Mouse (Mus musculus) liver, embryonic 16.5 days (tissue): ENCODE data around the gene Mrc2. TPM values are rescaled to one million over a fixed set of nuclear protein-coding genes. Genes with fewer than 3 reads are reported as not detected.

ENCODE experiments used
- ATAC-seq: fragments of 200-750 bp; cut with Nextera tagmentation; 2 replicates; pipeline ENCODE4 v1.8.0; 2017; ENCODE audit warnings: low read depth, mild to moderate bottlenecking, moderate number of reproducible peaks, moderate library complexity
- H3K27ac ChIP-seq: fragments of 300-500 bp; sonication (generic); 2 replicates; pipeline ENCODE4 v1.5.1; 2014; ENCODE audit warnings: mild to moderate bottlenecking, low read length
- H3K27me3 ChIP-seq: fragments of 300-500 bp; sonication (generic); 2 replicates; pipeline ENCODE4 v1.6.1; 2014; ENCODE audit warnings: low read depth, low read length, mixed read lengths; ENCODE audit not compliant: control insufficient read depth, insufficient read depth
- H3K36me3 ChIP-seq: fragments of 300-500 bp; sonication (generic); 2 replicates; pipeline ENCODE4 v1.6.1; 2014; ENCODE audit warnings: mild to moderate bottlenecking; ENCODE audit not compliant: control insufficient read depth, insufficient read depth
- H3K4me1 ChIP-seq: fragments of 300-500 bp; sonication (generic); 2 replicates; pipeline ENCODE4 v1.6.1; 2014; ENCODE audit warnings: low read depth, low read length, mixed read lengths; ENCODE audit not compliant: control insufficient read depth
- H3K4me2 ChIP-seq: fragments of 300-500 bp; sonication (generic); 2 replicates; pipeline ENCODE4 v1.6.1; 2014; ENCODE audit warnings: low read depth, low read length, mixed read lengths
- H3K4me3 ChIP-seq: fragments of 300-500 bp; sonication (generic); 2 replicates; pipeline ENCODE4 v1.5.1; 2014; ENCODE audit warnings: low read depth, mild to moderate bottlenecking, low read length
- H3K9ac ChIP-seq: fragments of 300-500 bp; sonication (generic); 2 replicates; pipeline ENCODE4 v1.6.1; 2014; ENCODE audit warnings: low read depth, low read length
- H3K9me3 ChIP-seq: fragments of 300-500 bp; sonication (generic); replicated peaks from 2 replicates; pipeline ENCODE4 v1.6.1; 2016; ENCODE audit warnings: low read length; ENCODE audit not compliant: control insufficient read depth
- WGBS: fragments of 180-500 bp; shearing (Covaris S2); extraction: QIAGEN DNeasy Blood & Tissue Kit; methylation state at CpG from one replicate; pipeline ENCODE4 v1.1.7; 2014; ENCODE audit not compliant: insufficient replicate concordance; 5-methylcytosine and 5-hydroxymethylcytosine counted together
- polyA plus RNA-seq: library from polyadenylated mRNA; unstranded; fragments of >200 nt; fragmentation: Nextera tagmentation; extraction: Ambion mirVana; gene quantifications from 2 replicates; pipeline ENCODE4 v1.2.1, GENCODE M21; 2015

Mrc2 gene
- polyA plus RNA-seq, 1 experiment from 2014 or later, result 0.63 TPM

DNA sequence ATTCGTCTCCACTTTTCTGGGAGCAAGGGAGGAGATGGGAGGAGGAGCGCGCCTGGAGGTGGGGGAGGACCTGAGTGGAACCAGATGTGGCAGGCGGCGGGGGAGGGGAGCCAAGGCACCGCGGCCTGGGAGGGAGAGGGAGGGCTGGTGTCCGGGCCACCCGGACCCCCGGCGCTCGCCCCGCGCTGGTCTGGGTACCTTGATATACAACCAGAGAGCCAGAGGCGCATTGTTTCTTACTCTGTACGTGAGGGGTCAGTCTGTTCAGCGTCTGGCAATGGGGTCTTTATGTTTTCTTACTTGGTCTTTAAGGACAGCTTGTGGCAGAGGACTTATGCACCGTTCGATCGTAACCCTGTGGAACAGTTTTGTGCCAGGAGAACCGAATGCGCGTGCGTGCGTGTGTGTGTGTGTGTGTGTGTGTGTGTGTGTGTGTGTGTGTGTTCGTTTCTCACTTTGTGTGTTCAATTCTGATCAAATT, 698 bp downstream of the Mrc2 start:
- Histone ChIP-seq H3K27me3 (peaks cover 50% of the 10 kb centered on the region), H3K4me3 (peak overlapping the region; percentile 16; the same call in 1 of the 2 replicates), H3K27ac (no peak overlapping the region), H3K9ac (no peak overlapping the region), H3K9me3 (no peaks in the 10 kb centered on the region), H3K4me2 (0 out of 2 replicates have a peak overlapping the region, but pooled peaks have one; percentile 37), H3K36me3 (no peaks in the 10 kb centered on the region), H3K4me1 (no peaks in the 10 kb centered on the region)
- 2% methylated on average over 26 of the region's 26 CpGs for WGBS
- ATAC-seq, result no peak

DNA sequence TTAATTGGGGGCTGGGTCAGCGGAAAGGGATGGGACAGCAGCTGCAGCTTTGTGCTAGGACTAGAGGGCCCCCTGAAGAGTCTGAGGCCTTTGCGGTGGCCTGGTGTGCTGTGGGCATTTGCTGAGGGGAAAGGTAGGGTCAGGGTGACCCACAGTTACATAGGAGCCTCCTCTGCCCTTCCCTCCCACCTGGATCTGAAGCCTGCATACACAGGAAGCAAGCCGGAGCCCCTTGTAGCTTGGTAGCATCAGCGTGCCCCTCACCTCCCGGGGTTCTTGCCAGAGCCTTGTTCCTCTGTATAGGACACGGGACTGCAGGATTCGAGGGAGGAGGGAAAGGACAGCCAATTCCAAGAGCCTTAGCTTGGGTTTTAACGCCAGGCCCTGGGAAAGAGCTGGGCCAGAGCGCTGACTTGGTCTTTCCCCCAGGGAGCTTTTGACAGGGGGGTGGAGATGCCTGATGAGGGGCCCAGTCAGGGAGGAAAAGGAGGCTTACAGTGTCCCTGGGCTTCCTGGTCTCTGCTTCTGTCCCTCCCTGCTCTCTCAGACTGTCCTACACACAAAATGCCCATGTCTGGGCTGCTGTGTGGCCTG, 1.6 kb downstream of the Mrc2 start:
- WGBS, result 12% methylated on average over 9 of the region's 9 CpGs
- no peaks in the 10 kb centered on the region for H3K36me3 ChIP-seq
- peaks cover 50% of the 10 kb centered on the region for H3K27me3 ChIP-seq
- no peak overlapping the region for H3K27ac ChIP-seq
- H3K9me3 ChIP-seq, result no peaks in the 10 kb centered on the region
- H3K4me3 ChIP-seq, result no peak overlapping the region
- no peak for ATAC-seq
- H3K4me1 ChIP-seq, result no peaks in the 10 kb centered on the region
- no peak overlapping the region for H3K4me2 ChIP-seq
- no peak overlapping the region for H3K9ac ChIP-seq

DNA sequence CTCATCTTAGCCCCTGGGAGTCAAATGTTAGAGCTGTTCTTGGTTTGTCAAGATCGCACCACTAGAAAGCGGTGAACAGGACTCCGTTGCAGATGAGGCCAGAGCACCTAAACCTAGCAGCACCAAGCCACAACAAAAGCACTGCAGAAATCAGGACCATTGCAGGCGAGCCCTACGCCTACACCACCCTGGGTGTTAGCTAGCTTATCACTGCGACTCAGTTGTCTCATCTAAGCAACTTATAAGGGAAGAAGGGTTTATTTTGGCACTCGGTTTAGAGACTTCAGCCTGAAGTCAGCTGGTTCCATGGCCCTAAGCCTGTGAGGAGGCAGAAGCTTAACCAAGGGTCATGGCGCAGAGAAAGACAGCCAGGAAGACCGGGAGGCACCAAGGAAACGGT, 3.6 kb downstream of the Mrc2 start:
- no peak overlapping the region for H3K9ac ChIP-seq
- ATAC-seq, result no peak
- H3K4me3 ChIP-seq, result no peak overlapping the region
- H3K4me2 ChIP-seq, result no peak overlapping the region
- H3K9me3 ChIP-seq, result no peaks in the 10 kb centered on the region
- peaks cover 42% of the 10 kb centered on the region for H3K27me3 ChIP-seq
- no peaks in the 10 kb centered on the region for H3K36me3 ChIP-seq
- no peak overlapping the region for H3K27ac ChIP-seq
- no peaks in the 10 kb centered on the region for H3K4me1 ChIP-seq
- 50% methylated on average over 10 of the region's 10 CpGs for WGBS

DNA sequence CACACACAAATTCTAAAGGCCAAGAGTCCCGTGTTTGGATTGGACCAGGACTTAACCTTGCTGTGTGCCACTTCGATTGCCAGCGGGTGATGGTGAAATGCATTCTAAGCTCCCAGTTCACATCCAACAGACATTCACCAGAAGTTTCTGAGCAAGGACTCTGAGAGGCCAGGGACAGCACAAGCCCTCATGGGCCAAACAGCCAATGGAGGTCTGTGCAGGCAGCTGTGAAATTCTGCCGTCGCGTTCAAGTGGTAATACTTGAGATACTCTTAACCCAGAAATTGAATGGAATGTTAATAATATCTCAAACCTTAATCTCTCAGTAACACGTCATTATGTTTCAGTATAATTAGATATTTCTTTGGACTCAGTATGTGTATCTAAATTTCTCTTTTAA, 17.8 kb downstream of the Mrc2 start:
- WGBS, result 82% methylated on average over 7 of the region's 7 CpGs
- no peak overlapping the region for H3K4me2 ChIP-seq
- H3K27ac ChIP-seq, result no peak overlapping the region
- H3K4me3 ChIP-seq, result no peak overlapping the region
- no peaks in the 10 kb centered on the region for H3K9me3 ChIP-seq
- H3K4me1 ChIP-seq, result no peaks in the 10 kb centered on the region
- no peak for ATAC-seq
- no peaks in the 10 kb centered on the region for H3K36me3 ChIP-seq
- no peak overlapping the region for H3K9ac ChIP-seq
- H3K27me3 ChIP-seq, result no peaks in the 10 kb centered on the region

DNA sequence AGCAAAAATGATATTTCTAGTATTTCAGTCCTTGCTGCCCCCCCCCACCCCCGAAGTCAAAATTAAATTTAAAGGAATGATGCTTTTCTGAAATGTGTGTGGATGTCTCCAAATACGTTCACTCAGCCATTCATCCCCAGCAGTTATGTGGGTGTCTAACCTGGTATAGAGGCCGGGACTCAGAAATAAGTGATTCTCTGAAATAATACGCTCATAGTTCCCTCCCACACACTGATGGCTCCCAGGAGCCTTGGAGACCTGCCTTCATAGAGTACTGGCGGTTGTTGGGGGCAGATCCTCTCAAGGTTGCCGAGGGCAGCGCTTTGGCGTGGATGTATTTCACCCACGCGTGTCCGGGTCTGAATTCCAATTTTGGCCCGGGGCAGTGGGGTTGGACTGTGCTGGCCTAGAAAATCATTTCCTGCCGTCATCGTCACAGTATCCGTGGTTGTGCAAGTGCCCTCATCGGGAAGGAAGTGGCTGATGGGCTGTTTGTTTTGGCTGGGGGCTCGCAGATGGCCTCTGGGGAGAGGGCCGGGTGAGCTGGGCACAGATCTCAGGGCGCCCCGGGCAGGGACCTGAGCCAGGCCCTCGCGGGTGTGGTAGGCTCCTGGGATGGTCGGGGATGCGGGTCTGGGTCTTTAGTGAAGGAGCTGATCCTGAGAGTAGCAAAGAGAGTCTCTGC, 19.0 kb downstream of the Mrc2 start:
- 0 out of 2 replicates have a peak, but pooled peaks have one; percentile 9 for ATAC-seq
- no peaks in the 10 kb centered on the region for H3K36me3 ChIP-seq
- 21% methylated on average over 24 of the region's 24 CpGs for WGBS
- H3K9me3 ChIP-seq, result no peaks in the 10 kb centered on the region
- H3K4me1 ChIP-seq, result no peaks in the 10 kb centered on the region
- H3K27ac ChIP-seq, result no peak overlapping the region
- no peak overlapping the region; the same call in 1 of the 2 replicates for H3K4me2 ChIP-seq
- H3K9ac ChIP-seq, result no peak overlapping the region
- no peak overlapping the region for H3K4me3 ChIP-seq
- H3K27me3 ChIP-seq, result no peaks in the 10 kb centered on the region

DNA sequence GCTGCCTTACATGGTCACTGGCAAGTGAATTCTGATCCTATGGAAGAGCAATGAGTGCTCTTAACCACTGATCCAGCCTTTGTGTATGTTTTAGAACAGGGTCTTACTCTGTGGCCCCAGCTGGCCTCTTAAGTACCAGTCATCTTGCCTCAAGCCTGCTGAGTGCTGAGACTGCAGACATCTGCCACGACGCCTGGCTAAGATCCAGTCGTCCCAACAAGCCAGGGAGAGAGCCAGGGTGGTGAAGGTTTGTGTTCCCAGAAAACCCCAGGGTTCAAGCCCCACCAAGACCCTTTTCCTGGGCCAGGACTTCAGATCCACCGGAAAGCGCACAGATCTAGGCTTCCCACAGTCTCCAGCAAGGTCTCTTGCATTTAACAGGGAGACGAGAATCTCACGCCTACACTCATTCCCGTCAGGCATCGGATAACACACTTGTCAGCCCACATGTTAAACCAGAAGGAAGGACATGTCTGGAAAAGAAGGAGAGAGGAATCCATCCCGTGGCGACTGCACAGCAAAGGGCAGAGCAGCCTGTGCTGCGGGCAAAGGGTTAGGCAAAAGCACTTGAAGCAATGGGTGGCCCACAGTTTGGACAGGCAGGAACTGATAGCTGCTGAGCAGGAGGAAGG, 20.0 kb downstream of the Mrc2 start:
- H3K36me3 ChIP-seq, result no peaks in the 10 kb centered on the region
- H3K9me3 ChIP-seq, result no peaks in the 10 kb centered on the region
- no peak overlapping the region for H3K9ac ChIP-seq
- H3K4me1 ChIP-seq, result no peaks in the 10 kb centered on the region
- H3K4me2 ChIP-seq, result no peak overlapping the region
- no peaks in the 10 kb centered on the region for H3K27me3 ChIP-seq
- no peak overlapping the region for H3K27ac ChIP-seq
- 62% methylated on average over 12 of the region's 12 CpGs for WGBS
- ATAC-seq, result no peak
- H3K4me3 ChIP-seq, result no peak overlapping the region

DNA sequence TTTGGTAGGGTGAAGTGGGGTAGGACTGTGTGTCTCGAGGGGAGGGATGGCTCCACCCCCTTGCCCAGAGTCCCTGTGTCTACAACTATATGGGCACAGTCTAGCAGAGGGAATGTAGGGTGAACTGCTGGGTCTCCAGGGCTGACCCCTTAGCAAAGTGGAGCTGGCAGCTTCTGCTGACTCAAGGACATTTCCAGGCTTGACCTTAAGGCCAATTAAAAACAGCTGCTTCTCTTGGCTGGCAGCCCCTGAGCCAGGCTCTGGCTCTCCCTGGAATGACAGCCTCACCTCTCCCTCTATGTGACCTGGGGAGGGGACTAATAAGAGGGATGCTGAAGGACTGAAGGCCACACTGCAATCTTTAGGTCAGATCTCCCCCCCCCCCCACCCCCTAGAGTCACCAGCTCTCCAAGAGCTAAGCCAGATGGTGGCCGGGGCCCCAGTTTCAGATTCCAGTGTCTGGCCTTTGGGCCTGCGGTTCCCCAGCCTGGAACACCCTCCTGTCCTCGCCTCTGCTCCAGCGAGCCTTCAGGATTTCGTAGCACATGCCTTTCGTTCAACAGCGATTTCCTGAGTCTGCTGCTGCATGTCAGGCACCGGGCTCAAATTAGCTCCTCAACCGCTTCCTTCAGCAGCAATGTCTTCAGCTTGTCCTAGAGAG, 20.7 kb downstream of the Mrc2 start:
- ATAC-seq, result no peak
- WGBS, result 33% methylated on average over 10 of the region's 10 CpGs
- no peak overlapping the region for H3K27ac ChIP-seq

DNA sequence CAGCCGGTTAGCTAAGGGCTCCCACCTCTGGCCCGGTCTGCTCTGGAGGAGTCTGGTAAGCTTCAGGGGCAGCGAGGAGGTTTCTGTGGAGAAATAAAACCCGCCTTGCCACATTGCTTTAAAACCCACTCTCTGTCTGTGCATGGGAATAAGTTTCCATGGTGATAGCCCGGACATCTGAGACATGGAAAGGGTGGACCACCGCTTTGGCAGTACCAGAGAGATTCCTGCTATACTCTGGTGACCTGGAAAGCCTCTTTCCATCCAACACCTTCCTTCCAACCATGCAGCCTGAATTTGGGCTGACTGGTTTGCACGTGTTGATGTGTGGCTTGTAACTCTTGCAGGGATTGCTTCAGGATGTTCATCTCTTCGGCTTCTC, 21.2 kb downstream of the Mrc2 start:
- Histone ChIP-seq H3K9me3 (no peaks in the 10 kb centered on the region), H3K27ac (no peak overlapping the region), H3K4me2 (no peak overlapping the region), H3K36me3 (no peaks in the 10 kb centered on the region), H3K4me1 (no peaks in the 10 kb centered on the region), H3K9ac (no peak overlapping the region), H3K4me3 (no peak overlapping the region), H3K27me3 (no peaks in the 10 kb centered on the region)
- 50% methylated on average over 8 of the region's 8 CpGs for WGBS
- no peak for ATAC-seq

More for the DNA sequence above, 20.7 kb downstream of the Mrc2 start:
- Histone ChIP-seq H3K27me3 (no peaks in the 10 kb centered on the region), H3K4me3 (no peak overlapping the region), H3K9me3 (no peaks in the 10 kb centered on the region), H3K4me1 (no peaks in the 10 kb centered on the region), H3K9ac (no peak overlapping the region), H3K4me2 (no peak overlapping the region), H3K36me3 (no peaks in the 10 kb centered on the region)
